Mouse (Mus musculus) embryonic fibroblast, embryonic 13.5 days (primary cell): ENCODE results near the gene Gm20388. TPM values are rescaled to one million over a fixed set of nuclear protein-coding genes. Genes with fewer than 3 reads are reported as not detected.

Experiments
- H3K27ac ChIP-seq: 2 replicates; pipeline ENCODE4 v1.5.1; 2012; ENCODE audit warnings: low read length, control low read depth, inconsistent platforms; ENCODE audit not compliant: insufficient read depth
- H3K4me1 ChIP-seq: 2 replicates; pipeline ENCODE4 v1.6.1; 2011; ENCODE audit warnings: low read length; ENCODE audit not compliant: control insufficient read depth, insufficient read depth
- H3K4me3 ChIP-seq: 2 replicates; pipeline ENCODE4 v1.5.1; 2011; ENCODE audit warnings: mild to moderate bottlenecking, control low read depth, low read length; ENCODE audit not compliant: insufficient read depth
- CTCF ChIP-seq: IDR thresholded peaks from 2 replicates; pipeline ENCODE4 v1.5.1; 2011; ENCODE audit warnings: mild to moderate bottlenecking, control low read depth, low read length, moderate library complexity, borderline replicate concordance; ENCODE audit not compliant: insufficient read depth
- POLR2A ChIP-seq: IDR thresholded peaks from 2 replicates; pipeline ENCODE4 v1.6.1; 2011; ENCODE audit warnings: low read depth, mild to moderate bottlenecking, control low read depth, low read length, moderate library complexity
- polyA plus RNA-seq: library from polyadenylated mRNA; stranded (reverse); fragments of >200 nt; gene quantifications from 2 replicates; pipeline ENCODE4 v1.2.4, GENCODE M21; 2011; ENCODE audit warnings: low read depth; ENCODE audit not compliant: missing spikeins, insufficient read length

Gm20388 gene
- polyA plus RNA-seq, 1 experiment = 82.8 TPM

- peaks cover 8% of the 10 kb centered on the region for H3K4me1 ChIP-seq
- H3K4me3 ChIP-seq = peak within 1 kb of the TSS; percentile 85
- H3K27ac ChIP-seq = peak within 1 kb of the TSS; percentile 94
- TF ChIP-seq POLR2A (peak; percentile 96), CTCF (no peak)
Observed at GRCm38 (mm10) chr8:122376365-122377231, 2466.0 kb downstream of the Gm20388 start, which contains the start of gene Zc3h18. Gene Zc3h18 (plus strand): TSS chr8:122376609.

GRCm38 (mm10) chr8:122383039-122383438, 2472.4 kb downstream of the Gm20388 start:
- Histone ChIP-seq H3K4me3 (no peak overlapping the region), H3K4me1 (peaks cover 3% of the 10 kb centered on the region; the same call in 1 of the 2 replicates), H3K27ac (no peak overlapping the region)
- TF ChIP-seq CTCF (no peak), POLR2A (no peak)

DNA sequence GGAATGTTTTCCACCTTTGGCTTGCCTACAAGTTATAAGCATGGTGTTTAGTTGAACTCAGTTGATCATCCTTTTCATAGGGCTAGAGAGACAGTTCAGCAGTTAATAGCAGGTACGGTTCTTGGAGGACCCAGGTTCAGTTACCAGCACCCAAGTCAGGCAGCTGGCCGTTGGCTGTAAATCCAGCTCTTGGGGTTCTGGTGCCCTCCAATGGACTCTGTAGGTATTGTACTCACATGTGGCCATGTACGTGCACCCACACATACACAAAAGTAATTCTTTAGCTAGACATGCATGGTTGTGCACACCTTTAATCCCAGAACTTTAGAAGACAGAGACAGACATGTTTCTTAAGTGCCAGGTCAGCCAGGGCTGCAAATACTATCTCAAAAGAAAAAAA, 2478.7 kb downstream of the Gm20388 start:
- Histone ChIP-seq H3K4me3 (no peak overlapping the region), H3K4me1 (no peaks in the 10 kb centered on the region), H3K27ac (no peak overlapping the region)
- TF ChIP-seq POLR2A (no peak), CTCF (no peak)

- TF ChIP-seq POLR2A (no peak), CTCF (no peak)
- H3K27ac ChIP-seq = no peak overlapping the region
- H3K4me1 ChIP-seq = no peaks in the 10 kb centered on the region
- H3K4me3 ChIP-seq = no peak overlapping the region
Observed at GRCm38 (mm10) chr8:122390758-122391157, 2480.1 kb downstream of the Gm20388 start.

DNA sequence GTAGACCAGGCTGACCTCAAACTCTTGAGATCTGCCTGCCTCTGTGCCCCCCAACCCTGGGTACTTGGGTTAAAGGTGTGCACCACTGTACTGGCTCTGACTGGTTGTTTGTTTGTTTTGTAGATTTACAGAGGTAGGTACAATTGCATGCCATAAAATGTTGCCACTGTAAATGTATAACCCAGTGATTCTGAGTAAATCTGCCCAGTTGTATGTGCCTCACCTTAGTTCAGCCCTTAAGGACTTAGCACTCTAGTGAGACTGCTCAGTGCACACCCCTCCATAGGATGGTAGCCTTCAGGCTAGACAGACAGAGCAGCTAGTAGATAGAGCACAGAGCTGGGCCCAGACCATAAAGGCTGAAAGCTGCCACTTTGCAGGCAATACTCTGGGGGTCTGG, 2483.1 kb downstream of the Gm20388 start:
- no peak for TF ChIP-seq POLR2A
- TF ChIP-seq CTCF = no peak
- H3K27ac ChIP-seq = no peak overlapping the region
- no peaks in the 10 kb centered on the region for H3K4me1 ChIP-seq
- H3K4me3 ChIP-seq = no peak overlapping the region

GRCm38 (mm10) chr8:122395291-122395690, 2484.7 kb downstream of the Gm20388 start:
- TF ChIP-seq CTCF = no peak
- TF ChIP-seq POLR2A = no peak
- Histone ChIP-seq H3K4me3 (no peak overlapping the region), H3K27ac (no peak overlapping the region), H3K4me1 (no peaks in the 10 kb centered on the region)

- TF ChIP-seq CTCF = no peak
- no peak for TF ChIP-seq POLR2A
- H3K4me3 ChIP-seq = no peak overlapping the region
- no peak overlapping the region for H3K27ac ChIP-seq
- no peaks in the 10 kb centered on the region for H3K4me1 ChIP-seq
Observed at GRCm38 (mm10) chr8:122398186-122398585, 2487.5 kb downstream of the Gm20388 start.

- Histone ChIP-seq H3K4me3 (no peak overlapping the region), H3K4me1 (no peaks in the 10 kb centered on the region), H3K27ac (no peak overlapping the region)
- no peak for TF ChIP-seq POLR2A
- no peak for TF ChIP-seq CTCF
Observed at GRCm38 (mm10) chr8:122405146-122405805, 2494.6 kb downstream of the Gm20388 start.

DNA sequence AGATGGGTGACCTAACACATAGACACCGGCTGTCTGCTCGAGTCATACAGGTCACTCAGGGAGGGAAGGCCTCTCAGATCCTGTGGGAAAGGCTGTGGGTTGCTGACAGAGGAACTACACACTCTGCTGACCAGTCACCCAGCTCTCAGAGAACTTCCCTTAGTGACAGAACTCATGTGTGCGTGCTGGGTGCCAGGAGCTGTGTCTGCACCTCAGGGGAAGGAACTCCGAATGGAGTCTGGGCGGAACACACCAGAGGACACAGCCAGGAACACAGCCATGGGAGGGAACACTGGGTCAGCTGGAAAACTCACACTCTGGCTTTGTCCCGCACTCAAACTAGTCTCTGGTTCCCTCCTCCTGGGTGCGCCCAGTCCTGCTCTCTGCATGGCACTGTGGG, 2497.0 kb downstream of the Gm20388 start:
- Histone ChIP-seq H3K4me3 (no peak overlapping the region), H3K27ac (no peak overlapping the region)
- TF ChIP-seq CTCF (no peak), POLR2A (no peak)

DNA sequence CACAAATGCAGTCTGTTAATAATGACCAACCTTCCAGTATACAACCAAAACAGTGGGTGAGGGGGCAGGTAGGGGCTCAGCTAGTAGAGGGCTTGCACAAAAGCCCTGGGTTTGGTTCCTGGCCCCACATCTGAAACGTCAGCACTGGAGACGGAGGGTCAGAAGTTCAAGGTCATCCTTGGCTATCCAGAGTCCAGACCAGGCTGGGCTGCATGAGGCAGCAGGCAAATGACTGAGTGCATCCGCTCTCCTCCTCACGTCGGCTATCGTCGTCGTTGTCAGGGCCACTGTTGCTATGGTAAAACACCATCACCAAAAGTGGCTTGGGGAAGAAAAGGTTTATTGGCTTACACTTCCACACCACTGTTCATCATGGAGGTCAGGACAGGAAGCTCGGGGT, 2503.7 kb downstream of the Gm20388 start:
- Histone ChIP-seq H3K4me1 (no peaks in the 10 kb centered on the region), H3K27ac (no peak overlapping the region), H3K4me3 (no peak overlapping the region)
- TF ChIP-seq POLR2A (no peak), CTCF (no peak)

More for the DNA sequence above, 2497.0 kb downstream of the Gm20388 start:
- H3K4me1 ChIP-seq = no peaks in the 10 kb centered on the region
